Mouse (Mus musculus) ES-Bruce4 (cell line): Measurements from ENCODE around the gene Gpr157. TPM values are rescaled to one million over a fixed set of nuclear protein-coding genes. Genes with fewer than 3 reads are reported as not detected.

Source experiments
- H3K27ac ChIP-seq: 2 replicates; pipeline ENCODE4 v1.5.1; 2012; ENCODE audit warnings: low read length, inconsistent platforms; ENCODE audit not compliant: insufficient read depth
- H3K27me3 ChIP-seq: 2 replicates; pipeline ENCODE4 v1.6.1; 2012; ENCODE audit warnings: mild to moderate bottlenecking, low read length, inconsistent platforms; ENCODE audit not compliant: control insufficient read depth, poor library complexity, insufficient read depth, severe bottlenecking
- H3K36me3 ChIP-seq: 2 replicates; pipeline ENCODE4 v1.6.1; 2012; ENCODE audit warnings: inconsistent platforms, mild to moderate bottlenecking, low read length, moderate library complexity; ENCODE audit not compliant: control insufficient read depth, poor library complexity, insufficient read depth, severe bottlenecking
- H3K4me1 ChIP-seq: one replicate; pipeline ENCODE4 v1.8.1; 2011; ENCODE audit warnings: low read length; ENCODE audit not compliant: control insufficient read depth, insufficient read depth
- H3K4me3 ChIP-seq: 2 replicates; pipeline ENCODE4 v1.5.1; 2011; ENCODE audit warnings: low read depth, mild to moderate bottlenecking, low read length
- H3K9ac ChIP-seq: 2 replicates; pipeline ENCODE4 v1.6.1; 2012; ENCODE audit warnings: low read depth, mild to moderate bottlenecking, inconsistent platforms; ENCODE audit not compliant: poor library complexity, severe bottlenecking
- H3K9me3 ChIP-seq: replicated peaks from 2 replicates; pipeline ENCODE4 v1.6.1; 2012; ENCODE audit warnings: mild to moderate bottlenecking, low read length, inconsistent platforms; ENCODE audit not compliant: control insufficient read depth, poor library complexity, insufficient read depth, severe bottlenecking
- CTCF ChIP-seq: IDR thresholded peaks from one replicate; pipeline ENCODE4 v1.8.1; 2011; ENCODE audit warnings: low read depth, low read length
- EP300 ChIP-seq: IDR thresholded peaks from 2 replicates; pipeline ENCODE4 v1.6.1; 2011; ENCODE audit warnings: low read depth, low read length; ENCODE audit not compliant: insufficient read depth
- POLR2A ChIP-seq: IDR thresholded peaks from one replicate; pipeline ENCODE4 v1.8.1; 2011; ENCODE audit warnings: low read length; ENCODE audit not compliant: insufficient read depth
- polyA plus RNA-seq: library from polyadenylated mRNA; stranded (reverse); fragments of >200 nt; gene quantifications from 2 replicates; pipeline ENCODE4 v1.2.4, GENCODE M21; 2011; ENCODE audit warnings: low read depth; ENCODE audit not compliant: missing spikeins, insufficient read depth, insufficient read length

The Gpr157 gene
- polyA plus RNA-seq, 1 experiment, result 2.2 TPM

GRCm38 (mm10) chr4:150048038-150048437, 39.1 kb upstream of the Gpr157 start:
- Histone ChIP-seq H3K36me3 (0 out of 2 replicates have a peak, but pooled peaks cover 6% of the 10 kb centered on the region), H3K9me3 (no peaks in the 10 kb centered on the region), H3K9ac (peak overlapping the region; percentile 97), H3K27ac (peak overlapping the region; percentile 3), H3K4me1 (peaks cover 3% of the 10 kb centered on the region), H3K4me3 (peak overlapping the region; percentile 72), H3K27me3 (no peaks in the 10 kb centered on the region)
- TF ChIP-seq EP300, result no peak
- peak; percentile 30 for TF ChIP-seq POLR2A
- TF ChIP-seq CTCF, result no peak

- peak overlapping the region; percentile 62 for H3K27ac ChIP-seq
These were observed 38.5 kb upstream of the Gpr157 start for GRCm38 (mm10) chr4:150048478-150049156.

GRCm38 (mm10) chr4:150049157-150049513, 38.0 kb upstream of the Gpr157 start:
- H3K9ac ChIP-seq, result peak overlapping the region; percentile 97
- H3K27ac ChIP-seq, result peak overlapping the region; percentile 62
- no peak for TF ChIP-seq CTCF
- TF ChIP-seq POLR2A, result no peak
- TF ChIP-seq EP300, result no peak
- no peaks in the 10 kb centered on the region for H3K27me3 ChIP-seq
- H3K9me3 ChIP-seq, result no peaks in the 10 kb centered on the region
- peak overlapping the region; percentile 72 for H3K4me3 ChIP-seq
- peaks cover 15% of the 10 kb centered on the region for H3K36me3 ChIP-seq
- H3K4me1 ChIP-seq, result peaks cover 3% of the 10 kb centered on the region

More at GRCm38 (mm10) chr4:150048478-150049156, 38.5 kb upstream of the Gpr157 start:
- Histone ChIP-seq H3K9me3 (no peaks in the 10 kb centered on the region), H3K4me3 (peak overlapping the region; percentile 72), H3K9ac (peak overlapping the region; percentile 97), H3K27me3 (no peaks in the 10 kb centered on the region), H3K4me1 (peaks cover 3% of the 10 kb centered on the region), H3K36me3 (peaks cover 10% of the 10 kb centered on the region; the same call in 1 of the 2 replicates)
- peak; percentile 28 for TF ChIP-seq POLR2A
- no peak for TF ChIP-seq CTCF
- peak; percentile 88 for TF ChIP-seq EP300

- H3K27me3 ChIP-seq, result no peaks in the 10 kb centered on the region
These were observed 37.5 kb upstream of the Gpr157 start for GRCm38 (mm10) chr4:150049564-150050226.

GRCm38 (mm10) chr4:150051514-150051913, 35.7 kb upstream of the Gpr157 start:
- Histone ChIP-seq H3K4me1 (peaks cover 3% of the 10 kb centered on the region), H3K36me3 (peaks cover 33% of the 10 kb centered on the region), H3K4me3 (no peak overlapping the region), H3K27me3 (no peaks in the 10 kb centered on the region), H3K9me3 (no peaks in the 10 kb centered on the region), H3K27ac (no peak overlapping the region), H3K9ac (no peak overlapping the region)
- no peak for TF ChIP-seq CTCF
- no peak for TF ChIP-seq POLR2A
- TF ChIP-seq EP300, result no peak

More at GRCm38 (mm10) chr4:150049564-150050226, 37.5 kb upstream of the Gpr157 start:
- H3K4me1 ChIP-seq, result peaks cover 3% of the 10 kb centered on the region
- peak overlapping the region; percentile 72 for H3K4me3 ChIP-seq
- peaks cover 20% of the 10 kb centered on the region for H3K36me3 ChIP-seq
- peak overlapping the region; percentile 62 for H3K27ac ChIP-seq
- TF ChIP-seq POLR2A (no peak), CTCF (peak; percentile 42)
- H3K9me3 ChIP-seq, result no peaks in the 10 kb centered on the region
- H3K9ac ChIP-seq, result peak overlapping the region; percentile 97

- Histone ChIP-seq H3K9me3 (no peaks in the 10 kb centered on the region), H3K27me3 (no peaks in the 10 kb centered on the region), H3K9ac (no peak overlapping the region), H3K4me3 (no peak overlapping the region), H3K4me1 (peaks cover 3% of the 10 kb centered on the region), H3K36me3 (peaks cover 40% of the 10 kb centered on the region), H3K27ac (no peak overlapping the region)
- no peak for TF ChIP-seq EP300
- no peak for TF ChIP-seq CTCF
- no peak for TF ChIP-seq POLR2A
These were observed 34.8 kb upstream of the Gpr157 start for GRCm38 (mm10) chr4:150052380-150052779.
